Mouse (Mus musculus) MN1 (cell line): ENCODE measurements around the gene Rhbdd3.
"Not testable (repeated sequence)": the region's sequence is repeated elsewhere in the genome, so short reads cannot be mapped to it uniquely, and the experiment has no call there.

ENCODE experiments used
- DNase-seq: peaks from one replicate; pipeline ENCODE4 v3.0.0-alpha.2; 2016; ENCODE audit warnings: low spot score

Gene Rhbdd3

DNA sequence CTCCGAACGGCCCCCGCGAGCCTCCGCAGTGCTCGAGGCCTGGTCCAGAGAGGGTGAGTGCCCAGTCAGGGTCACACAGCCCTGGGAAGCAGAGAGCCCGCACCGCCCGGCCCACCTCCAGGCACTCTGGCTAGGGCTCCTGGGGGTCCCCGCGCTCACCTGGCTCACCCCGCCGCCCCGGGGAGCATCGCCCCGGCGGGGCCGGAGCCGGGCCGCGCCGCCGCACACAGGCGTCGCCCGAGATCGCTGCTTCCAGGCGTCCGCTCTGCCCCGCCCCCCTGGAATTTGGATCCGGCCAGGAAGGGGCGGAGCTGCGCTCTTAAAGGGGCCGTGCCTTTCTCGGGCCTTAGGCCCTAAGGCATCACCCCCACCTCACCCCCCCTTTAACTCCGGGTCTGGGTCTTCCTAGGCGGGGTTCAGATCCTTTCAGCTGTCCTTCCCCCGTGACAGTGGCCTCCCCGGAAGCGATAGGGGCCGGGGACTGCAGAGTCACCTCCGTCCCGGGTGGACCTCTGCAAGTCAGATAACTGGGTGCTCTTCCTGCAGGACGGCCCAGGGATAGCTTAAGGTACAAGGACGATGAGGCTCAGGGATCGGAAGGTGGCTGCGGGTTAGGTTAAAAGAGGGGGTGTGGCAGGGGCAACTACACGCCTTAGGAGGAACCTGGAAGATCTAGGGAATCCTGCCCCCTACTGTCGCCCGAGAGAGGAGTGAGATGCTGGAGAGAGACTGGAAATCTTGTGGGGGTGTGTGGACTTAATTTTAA, 33.5 kb upstream of the Rhbdd3 start, which contains the start of gene Gas2l1:
Gene Gas2l1 (minus strand): TSS at position 272 of the 766 bp plus-strand sequence.
- DNase-seq = peak; percentile 96

DNA sequence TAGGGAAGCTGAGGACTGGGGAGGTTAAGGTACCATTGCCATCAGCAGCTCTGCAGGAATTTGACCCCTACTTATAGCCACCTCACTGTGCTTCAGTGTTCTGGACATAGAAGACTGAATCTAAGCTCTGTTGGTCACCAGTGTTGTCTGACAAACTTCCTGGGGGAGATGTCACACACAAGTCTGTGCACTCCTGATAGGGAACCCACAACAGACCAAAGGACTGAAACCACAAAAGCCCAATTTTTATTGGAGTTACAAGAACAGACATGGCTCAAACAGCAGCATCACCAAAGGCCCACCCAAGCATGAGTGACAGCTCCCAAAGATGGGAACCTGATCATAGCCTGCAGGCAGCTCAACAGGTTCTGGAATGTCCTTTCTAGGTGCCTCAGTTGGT, 31.7 kb upstream of the Rhbdd3 start:
- DNase-seq = no peak

DNA sequence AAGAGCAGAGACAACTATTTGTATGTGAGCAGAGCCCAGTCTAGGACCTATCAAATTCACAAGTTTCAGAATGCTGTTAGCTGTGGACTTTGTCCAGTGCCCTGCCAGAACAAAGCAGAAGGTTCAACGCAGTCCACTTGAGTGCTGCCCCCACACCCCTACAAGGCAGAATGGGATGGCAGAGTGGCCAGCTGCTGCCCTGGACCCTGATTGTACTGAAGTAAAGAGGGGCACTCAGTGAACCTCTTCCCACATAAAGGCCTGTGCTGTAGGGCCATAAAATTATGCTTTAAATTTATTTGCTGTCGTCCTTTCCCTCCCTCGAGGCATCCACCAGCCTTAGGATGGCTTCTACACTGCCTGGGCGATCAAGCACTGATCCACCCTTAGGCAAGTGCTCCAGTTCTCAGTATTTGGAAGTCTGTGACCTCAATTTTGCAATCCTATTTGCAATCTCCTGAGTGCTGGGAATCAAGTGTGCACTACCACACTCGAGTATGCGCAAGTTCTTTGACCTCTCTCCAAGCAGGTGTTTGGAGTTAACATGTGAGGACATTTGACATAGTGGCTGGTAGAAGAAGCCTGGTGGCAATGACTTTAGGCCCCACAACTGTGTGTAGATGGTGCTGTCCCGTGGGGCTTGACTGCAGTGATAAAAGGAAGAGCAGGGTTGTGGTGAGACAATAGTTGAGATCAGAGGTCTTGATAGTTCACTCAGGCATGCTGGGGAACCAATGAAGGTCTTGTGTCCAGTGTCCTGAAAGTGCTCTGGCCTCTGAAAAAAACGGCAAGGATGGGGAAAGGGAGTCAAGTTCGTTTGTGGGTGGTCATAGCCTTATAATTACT, 30.4 kb upstream of the Rhbdd3 start:
- DNase-seq = no peak

DNA sequence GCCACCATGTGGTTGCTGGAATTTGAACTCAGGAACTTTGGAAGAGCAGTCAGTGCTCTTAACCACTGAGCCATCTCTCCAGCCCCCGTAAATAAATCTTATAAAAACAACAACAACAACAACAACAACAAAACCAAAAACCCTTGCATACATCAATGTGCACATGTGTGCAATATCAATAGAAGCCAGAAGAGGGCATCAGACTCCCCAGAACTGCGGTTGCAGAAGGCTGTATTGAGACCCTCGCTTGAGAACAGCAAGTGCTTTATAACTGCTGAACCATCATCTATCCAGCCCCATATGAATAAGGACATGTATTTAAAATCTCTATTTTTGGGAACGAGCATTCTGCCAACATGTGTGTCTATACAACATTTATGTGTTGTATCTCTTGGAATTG, 23.8 kb upstream of the Rhbdd3 start:
- no peak for DNase-seq

DNA sequence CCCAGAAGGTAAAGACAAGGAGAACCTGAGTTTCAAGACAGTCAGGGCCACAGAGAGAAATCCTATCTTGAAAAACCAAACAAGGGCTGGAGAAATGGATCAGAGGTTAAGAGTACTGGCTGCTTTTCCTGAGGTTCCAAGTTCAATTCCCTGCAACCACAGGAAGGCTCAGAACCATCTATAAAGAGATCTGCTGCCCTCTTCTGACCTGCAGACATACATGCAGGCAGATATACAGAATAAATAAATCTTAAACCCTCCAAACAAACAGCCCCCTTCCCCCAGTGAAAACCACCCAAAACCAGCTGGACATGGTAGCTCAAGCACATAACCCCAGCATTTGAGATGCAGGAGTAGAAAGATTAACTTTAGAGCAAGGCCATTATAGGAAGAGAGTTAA, 23.0 kb upstream of the Rhbdd3 start:
- no peak for DNase-seq

DNA sequence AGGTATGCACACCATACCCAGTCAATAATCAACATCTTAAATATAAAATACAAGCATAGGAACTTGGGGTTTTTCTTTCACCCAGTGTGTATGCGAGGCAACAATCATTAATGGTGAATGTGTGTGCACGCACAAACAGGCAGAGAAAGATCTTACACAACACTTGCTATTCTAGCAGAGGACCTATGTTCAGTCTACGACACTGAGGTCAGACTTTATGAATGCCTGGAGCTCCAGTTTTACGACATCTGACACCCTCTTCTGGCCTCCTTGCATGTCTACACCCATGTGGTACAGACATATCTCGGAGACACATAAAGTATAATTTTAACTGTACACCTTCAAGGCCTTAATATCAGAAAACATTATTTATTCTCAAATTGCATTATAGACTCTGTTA, 21.9 kb upstream of the Rhbdd3 start:
- not testable (repeated sequence) for DNase-seq

DNA sequence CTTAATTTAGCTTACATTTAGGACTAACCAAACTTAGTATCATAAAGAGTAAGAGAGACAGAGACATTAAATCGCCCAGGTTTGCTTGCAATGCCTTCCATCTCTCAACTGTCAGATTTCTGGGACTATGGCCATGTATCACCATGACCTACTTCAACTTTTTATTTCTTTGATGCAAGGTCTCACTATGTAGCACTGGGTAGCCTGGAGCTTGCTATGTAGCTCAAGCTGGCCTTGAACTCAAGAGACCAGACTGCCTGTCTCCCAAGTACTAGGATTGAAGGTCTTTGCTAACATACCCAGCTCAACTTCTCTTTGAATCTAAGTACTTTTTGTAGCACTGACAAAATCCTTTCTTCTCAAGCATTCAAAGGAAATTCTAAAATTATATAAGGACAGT, 9.6 kb upstream of the Rhbdd3 start:
- no peak for DNase-seq

DNA sequence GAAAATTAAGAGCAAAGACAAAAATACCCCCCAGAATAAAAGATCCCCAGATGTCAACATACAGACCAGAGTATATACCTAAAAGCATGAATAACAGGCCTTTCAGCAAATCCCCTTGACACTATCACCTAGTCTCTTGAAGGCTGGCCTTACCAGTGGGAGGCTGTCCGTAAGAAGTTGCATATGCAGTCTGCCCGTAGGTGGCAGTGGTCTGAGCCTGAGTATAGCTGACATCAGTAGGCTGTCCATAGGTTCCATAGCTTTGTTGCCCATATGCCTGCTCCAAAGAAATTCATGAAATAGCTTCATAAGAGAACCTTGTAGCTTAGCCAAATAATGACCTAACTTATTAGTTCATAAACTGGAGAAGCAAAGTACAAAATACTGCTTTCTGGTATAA, 7.0 kb upstream of the Rhbdd3 start:
- DNase-seq = peak; percentile 65

DNA sequence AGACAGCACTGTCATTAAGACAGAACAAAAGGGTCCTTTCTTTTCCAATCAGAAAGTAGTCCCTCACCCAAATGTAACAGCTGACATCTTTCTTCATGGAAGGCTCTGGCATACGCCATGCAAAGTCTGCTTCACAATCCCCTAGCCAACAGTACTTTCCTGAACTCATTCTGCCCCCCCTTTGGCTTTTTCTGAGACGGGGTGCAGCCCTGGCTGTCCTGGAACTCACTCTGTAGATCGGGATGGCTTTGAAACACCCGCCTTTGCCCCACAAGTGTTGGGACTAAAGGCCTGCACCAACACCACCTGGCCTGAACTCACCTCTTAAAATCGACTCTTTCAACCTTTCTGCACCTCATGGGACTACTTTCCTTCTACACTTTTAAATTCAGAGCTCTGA, 2.8 kb upstream of the Rhbdd3 start:
- DNase-seq = no peak

DNA sequence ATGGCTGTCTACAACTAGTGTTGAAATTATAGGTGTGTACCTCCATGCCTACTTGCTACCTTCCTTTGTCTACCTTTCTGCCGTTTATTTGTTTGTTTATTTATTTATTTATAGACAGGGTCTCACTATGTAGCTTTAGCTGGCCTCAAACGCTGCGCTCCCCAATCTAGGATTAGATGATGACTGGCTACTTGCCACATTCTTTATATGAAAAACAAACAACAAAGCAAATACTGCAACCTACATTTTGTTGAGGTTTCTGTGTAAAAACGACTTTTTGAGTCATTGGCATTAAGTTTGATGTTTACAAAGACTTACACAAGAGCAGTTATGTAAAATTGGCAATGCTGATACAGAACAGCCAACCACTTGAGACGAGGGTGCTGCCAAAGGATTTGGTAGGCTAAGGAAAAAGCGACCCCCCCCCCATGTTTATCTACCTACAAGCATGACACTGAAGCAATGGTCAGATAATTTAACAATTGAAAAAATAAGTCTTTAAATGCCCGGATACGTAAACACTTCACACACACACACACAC, 2.2 kb upstream of the Rhbdd3 start:
- DNase-seq = no peak

DNA sequence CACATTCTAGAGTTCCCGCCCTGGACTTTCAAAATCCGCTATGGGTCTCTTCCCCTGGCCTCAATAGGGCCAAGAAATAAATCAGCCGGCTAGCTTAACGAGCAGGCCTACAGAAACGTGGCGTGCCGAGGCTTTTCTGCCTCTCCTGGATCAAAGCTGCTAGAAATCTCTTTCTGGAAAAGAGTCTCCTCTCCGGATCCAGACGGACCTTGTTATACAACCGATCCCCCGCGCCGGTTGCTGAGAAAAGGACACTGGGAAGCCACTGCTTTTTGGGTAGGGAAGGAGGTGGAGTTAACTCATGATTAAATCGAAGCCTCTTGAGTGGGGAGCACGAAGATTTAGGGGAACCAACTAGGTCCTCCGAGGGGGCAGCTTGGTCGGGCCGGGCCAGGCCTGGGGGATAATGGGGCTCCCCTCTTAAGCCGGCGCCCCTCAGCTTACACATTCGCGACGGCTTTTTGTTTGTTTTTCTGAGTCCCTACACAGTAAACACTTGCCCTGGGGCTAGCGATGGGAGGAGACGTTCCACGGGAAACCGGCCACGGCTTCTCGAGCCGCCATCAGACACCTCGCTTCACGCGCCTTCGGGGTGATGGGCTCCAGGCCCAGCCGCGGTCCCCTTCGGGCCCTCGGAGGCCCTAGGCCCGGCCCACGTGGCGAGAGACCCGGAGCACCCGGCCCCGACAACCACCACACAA, 541 bp upstream of the Rhbdd3 start:
- DNase-seq = peak; percentile 72

DNA sequence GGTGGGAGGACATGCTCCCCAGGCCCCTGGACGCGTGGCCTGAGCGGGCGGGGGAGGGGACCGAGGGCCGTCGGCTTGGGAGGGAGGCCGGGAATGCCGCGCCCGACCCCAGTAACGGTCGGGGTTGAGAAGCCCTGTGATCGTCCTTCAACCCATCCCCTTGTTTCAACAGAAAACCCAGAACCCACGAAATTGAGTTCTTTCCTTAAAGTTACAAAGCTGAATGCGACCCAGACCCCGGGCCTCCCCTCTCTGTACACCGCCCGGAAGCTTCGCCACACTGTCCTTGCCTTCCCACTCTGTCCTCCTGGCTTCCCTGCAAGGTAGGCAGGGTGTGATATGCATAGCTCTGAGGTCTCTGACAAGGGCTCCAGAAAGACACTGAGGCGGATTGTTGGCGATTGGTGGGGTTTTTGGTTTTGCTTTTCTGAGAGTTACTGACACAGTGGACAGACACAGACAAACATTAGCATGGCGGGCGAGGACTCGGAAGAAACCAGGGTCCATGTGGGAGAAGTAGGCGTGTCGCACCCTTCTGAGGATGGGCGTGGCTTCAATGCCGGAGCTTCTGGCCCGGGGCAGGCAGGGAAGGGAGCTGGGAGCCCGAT, 954 bp downstream of the Rhbdd3 start:
- peak; percentile 92 for DNase-seq

DNA sequence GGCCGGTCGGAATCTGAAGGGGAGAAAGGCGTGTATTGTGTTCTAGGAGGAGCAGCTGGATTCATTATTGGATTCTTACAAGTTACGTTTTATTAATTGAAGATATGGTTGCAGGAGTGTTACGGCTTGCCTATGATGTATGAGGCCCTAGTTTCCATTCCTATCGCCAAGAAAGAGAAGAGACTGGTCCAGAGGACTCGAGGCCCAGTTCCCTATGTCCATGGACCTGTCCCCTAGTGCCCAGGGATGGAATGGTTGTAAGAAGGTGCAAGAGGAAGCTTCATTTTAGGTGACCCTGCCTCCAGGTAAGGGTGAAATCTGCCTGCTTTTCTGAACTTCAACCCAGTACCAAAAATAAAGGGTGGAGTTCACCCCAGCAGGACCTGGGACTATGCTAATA, 1.6 kb downstream of the Rhbdd3 start:
- DNase-seq = peak; percentile 64

DNA sequence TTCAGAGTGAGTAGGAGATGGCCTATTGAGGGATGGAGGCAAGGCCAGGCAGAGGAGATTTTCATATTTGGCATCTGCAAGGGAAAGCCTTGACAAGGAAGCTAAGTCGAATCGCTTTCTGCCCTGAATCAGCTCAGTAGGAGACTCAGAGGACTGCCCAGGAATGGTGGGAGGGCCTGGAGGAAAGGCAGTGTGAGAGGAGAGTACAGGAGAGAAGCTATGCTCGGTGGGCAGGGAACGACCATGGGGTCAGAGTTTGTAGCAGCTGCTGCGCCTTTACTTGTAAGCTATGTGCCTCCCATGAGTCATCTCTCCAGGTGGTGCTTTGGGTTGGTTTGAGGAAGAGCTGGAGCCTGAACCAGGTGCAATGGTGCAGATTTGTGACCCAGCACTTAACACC, 2.1 kb downstream of the Rhbdd3 start:
- DNase-seq = no peak

DNA sequence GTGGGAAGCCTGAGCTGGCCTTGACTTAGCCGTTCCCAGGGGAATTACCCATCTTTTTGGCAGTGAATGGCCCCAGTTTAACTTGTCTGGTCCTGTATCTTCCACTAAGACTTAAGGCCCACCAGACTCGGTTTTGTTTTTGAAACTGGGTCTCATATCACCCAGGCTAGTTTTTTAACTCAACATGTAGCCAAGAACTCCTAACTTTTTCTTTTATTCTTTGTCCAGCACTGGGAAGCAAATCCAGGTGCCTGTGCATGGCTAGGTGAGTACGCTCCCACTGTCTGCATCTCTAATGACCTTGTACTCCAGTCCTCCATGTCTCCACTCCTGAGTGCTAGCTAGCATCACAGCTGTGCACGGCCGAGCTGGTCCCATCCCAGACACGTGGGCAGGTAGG, 2.9 kb downstream of the Rhbdd3 start:
- DNase-seq = peak; percentile 40

DNA sequence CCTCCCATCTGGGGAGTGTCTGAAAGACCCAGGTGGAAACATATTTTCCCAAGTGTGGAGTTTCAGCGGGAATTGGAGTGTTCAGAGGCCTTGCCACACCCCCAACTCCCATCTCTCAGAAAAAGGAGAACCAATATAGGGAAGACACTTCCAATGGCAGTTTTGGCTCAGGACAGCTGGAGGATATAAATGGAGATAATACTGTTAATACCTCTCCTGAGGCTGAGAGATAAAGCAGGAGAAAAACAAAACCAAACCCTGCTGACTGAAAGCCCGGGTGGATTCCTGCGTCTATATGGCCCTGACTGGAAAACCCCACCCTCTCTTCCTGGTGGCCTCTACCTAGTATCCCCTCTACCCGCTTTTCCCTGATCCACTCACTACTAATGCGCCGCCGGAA, 3.7 kb downstream of the Rhbdd3 start:
- DNase-seq = no peak

DNA sequence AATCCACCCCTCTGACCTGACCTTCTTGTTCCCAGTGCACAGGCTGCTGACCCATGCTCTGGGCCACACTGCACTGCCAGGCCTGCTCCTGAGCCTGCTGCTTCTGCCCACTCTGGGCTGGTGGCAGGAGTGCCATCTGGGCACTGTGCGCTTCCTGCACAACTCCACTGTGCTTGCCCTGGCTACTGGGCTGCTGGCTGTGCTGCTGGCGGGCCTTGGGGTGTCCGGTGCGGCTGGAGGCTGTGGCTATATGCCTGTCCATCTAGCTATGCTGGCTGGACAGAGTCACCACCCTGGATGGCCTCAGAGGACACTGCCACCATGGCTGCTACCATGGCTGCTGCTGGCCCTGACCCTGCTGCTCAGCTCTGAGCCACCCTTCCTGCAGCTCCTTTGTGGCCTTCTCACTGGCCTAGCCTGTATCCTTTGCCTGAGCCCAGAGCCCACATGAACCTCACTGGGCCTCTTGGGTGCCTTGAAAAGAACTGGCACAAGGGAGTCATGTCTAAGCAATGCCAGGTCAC, 5.3 kb downstream of the Rhbdd3 start:
- DNase-seq = no peak

DNA sequence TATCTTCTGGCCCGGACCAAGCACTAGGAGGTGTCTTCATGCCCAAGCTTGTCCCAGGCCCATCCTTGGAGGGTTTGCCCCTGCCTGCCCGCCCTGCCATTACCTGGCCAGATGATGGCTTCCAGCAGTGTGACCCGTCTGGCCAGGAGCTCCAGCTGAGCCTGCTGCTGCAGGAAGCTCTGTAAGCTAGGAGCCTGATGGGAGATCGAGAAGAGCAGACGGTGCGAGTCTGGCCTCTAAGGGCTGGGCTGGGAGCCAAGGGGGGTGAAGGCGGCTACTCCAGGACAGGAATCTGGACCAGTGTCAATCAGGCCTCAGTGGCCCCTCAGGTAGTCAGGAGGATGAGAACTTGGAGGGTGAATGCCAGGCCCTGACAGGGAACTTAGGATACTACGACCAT, 10.7 kb downstream of the Rhbdd3 start:
- DNase-seq = peak; percentile 50

DNA sequence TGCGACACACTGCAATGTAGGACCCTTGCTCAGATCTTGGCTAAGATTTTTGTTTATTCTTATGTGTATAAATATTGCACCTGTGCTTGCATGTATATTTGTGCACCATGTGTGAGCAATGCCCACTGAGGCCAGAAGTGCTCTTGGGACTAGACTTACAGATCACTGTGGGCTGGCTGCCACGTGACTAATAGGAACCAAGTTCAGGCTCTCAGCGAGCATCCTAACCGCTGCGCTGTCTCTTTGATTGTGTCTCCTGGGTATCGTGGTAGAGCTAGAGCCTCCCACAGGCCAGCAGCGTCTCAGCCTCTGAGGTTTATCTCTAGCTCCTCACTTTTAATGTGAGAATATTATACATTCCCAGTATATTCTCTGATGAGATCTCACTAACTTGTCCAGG, 14.9 kb downstream of the Rhbdd3 start:
- no peak for DNase-seq

DNA sequence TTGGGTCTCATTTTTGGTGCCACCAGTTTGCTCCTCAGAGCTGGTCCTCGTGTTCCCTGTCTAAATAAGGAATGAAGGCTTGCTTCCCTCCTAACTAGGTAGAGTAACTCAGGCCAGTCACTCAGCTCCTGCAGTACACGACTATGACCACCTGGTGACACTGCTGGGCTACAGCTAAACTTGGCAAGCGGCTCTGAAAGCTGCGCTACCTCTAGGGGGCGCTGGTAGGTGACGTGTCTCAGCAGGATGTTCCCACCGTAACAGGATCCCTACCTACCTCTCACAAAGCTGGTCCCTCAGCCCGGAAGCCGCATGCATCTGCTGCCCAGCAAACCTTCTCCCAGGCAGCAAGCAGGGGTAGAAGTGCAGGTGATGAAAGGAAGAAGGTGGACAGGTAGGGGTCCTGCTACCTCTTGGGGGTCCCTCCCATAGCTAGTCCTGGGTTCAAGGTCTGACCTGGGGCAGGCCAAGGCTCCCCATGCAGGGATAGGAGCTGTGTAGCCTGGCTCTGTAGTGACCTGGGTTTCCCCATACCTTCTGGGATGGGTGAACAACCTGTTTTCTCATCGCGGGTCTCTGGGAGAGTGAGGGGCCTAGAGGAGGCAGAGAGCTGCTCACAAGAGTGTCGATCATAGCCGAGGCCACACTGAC, 16.3 kb downstream of the Rhbdd3 start:
- DNase-seq = peak; percentile 94

DNA sequence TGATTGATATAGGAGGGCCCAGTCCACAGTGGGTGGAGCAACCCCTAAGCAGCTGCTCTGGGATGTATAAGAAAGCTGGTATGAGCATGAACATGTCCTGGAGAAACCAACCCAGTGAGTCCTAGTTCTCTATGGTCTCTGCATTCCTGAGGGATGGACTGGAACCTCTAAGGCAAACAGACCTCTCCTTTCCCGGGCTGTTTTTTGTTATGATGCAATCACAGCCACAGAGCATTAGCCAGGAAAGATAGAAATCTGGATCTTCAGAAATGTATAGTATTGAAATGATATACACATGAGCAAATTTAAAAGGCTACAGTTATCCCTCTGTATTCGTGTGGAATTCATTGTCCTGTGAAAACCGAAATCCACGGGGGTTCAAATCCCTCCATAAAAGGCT, 27.0 kb downstream of the Rhbdd3 start:
- no peak for DNase-seq
